Mouse (Mus musculus) hindbrain, embryonic 15.5 days (tissue): ENCODE data around the gene Ncoa1. TPM values are rescaled to one million over a fixed set of nuclear protein-coding genes. Genes with fewer than 3 reads are reported as not detected.

Source experiments
- ATAC-seq: fragments of 200-750 bp; cut with Nextera tagmentation; 2 replicates; pipeline ENCODE4 v1.8.0; 2017; ENCODE audit warnings: low read depth, moderate number of reproducible peaks, moderate TSS enrichment; ENCODE audit not compliant: low FRiP score
- H3K27ac ChIP-seq: fragments of 300-500 bp; sonication (generic); replicated peaks from 2 replicates; pipeline ENCODE4 v1.5.1; 2015; ENCODE audit warnings: mild to moderate bottlenecking, inconsistent platforms
- H3K27me3 ChIP-seq: fragments of 300-500 bp; sonication (generic); 2 replicates; pipeline ENCODE4 v1.6.1; 2015; ENCODE audit warnings: control low read depth, inconsistent platforms
- H3K36me3 ChIP-seq: fragments of 300-500 bp; sonication (generic); 2 replicates; pipeline ENCODE4 v1.6.1; 2015; ENCODE audit warnings: control low read depth, inconsistent platforms
- H3K4me1 ChIP-seq: fragments of 300-500 bp; sonication (generic); replicated peaks from 2 replicates; pipeline ENCODE4 v1.6.1; 2015; ENCODE audit warnings: control low read depth, inconsistent platforms
- H3K4me2 ChIP-seq: fragments of 300-500 bp; sonication (generic); 2 replicates; pipeline ENCODE4 v1.6.1; 2015; ENCODE audit warnings: moderate library complexity, mild to moderate bottlenecking, inconsistent platforms
- H3K4me3 ChIP-seq: fragments of 300-500 bp; sonication (generic); 2 replicates; pipeline ENCODE4 v1.5.1; 2015; ENCODE audit warnings: mild to moderate bottlenecking, inconsistent platforms
- H3K9ac ChIP-seq: fragments of 300-500 bp; sonication (generic); 2 replicates; pipeline ENCODE4 v1.6.1; 2015; ENCODE audit warnings: inconsistent platforms
- H3K9me3 ChIP-seq: fragments of 300-500 bp; sonication (generic); 2 replicates; pipeline ENCODE4 v1.6.1; 2016; ENCODE audit warnings: control low read depth, inconsistent platforms
- WGBS: fragments of 180-500 bp; shearing (Covaris S2); methylation state at CpG from one replicate; pipeline ENCODE4 v1.1.7; 2015; 5-methylcytosine and 5-hydroxymethylcytosine counted together
- polyA plus RNA-seq: library from polyadenylated mRNA; unstranded; fragments of >200 nt; fragmentation: Nextera tagmentation; extraction: Ambion mirVana; gene quantifications from 2 replicates; pipeline ENCODE4 v1.2.1, GENCODE M21; 2015

Gene Ncoa1
- polyA plus RNA-seq, 1 experiment from 2014 or later, result 16.8 TPM

- 94% methylated on average over 4 of the region's 4 CpGs for WGBS
- no peak for ATAC-seq
Observed at GRCm38 (mm10) chr12:4198702-4199101, 278.3 kb downstream of the Ncoa1 start.

More at GRCm38 (mm10) chr12:4198702-4199101, 278.3 kb downstream of the Ncoa1 start:
- Histone ChIP-seq H3K9me3 (no peaks in the 10 kb centered on the region), H3K4me2 (no peak overlapping the region), H3K27me3 (no peaks in the 10 kb centered on the region), H3K36me3 (peaks cover 33% of the 10 kb centered on the region), H3K4me3 (no peak overlapping the region), H3K9ac (no peak overlapping the region), H3K27ac (no peak overlapping the region), H3K4me1 (no peaks in the 10 kb centered on the region)

Other genes with a start within 250 kb of the Ncoa1 start
- 5.7 and 5.9 TPM in 2 replicates for gene Ptrhd1, start 243.2 kb downstream of the Ncoa1 start, polyA plus RNA-seq
- gene Cenpo, start 242.9 kb downstream of the Ncoa1 start, polyA plus RNA-seq, result 7.8 and 8.4 TPM in 2 replicates
- gene Itsn2, start 115.5 kb upstream of the Ncoa1 start, polyA plus RNA-seq, result 24.1 and 25.6 TPM in 2 replicates
- gene Gm3625, start 115.7 kb upstream of the Ncoa1 start, polyA plus RNA-seq, result not detected in 2 replicates